Mouse (Mus musculus) adrenal gland, postnatal 10 days (tissue): ENCODE measurements around the gene Gcnt2. TPM values are rescaled to one million over a fixed set of nuclear protein-coding genes. Genes with fewer than 3 reads are reported as not detected.
"Not testable (repeated sequence)": the region's sequence is repeated elsewhere in the genome, so short reads cannot be mapped to it uniquely, and the experiment has no call there.

Experiments used
- DNase-seq: peaks from one replicate; pipeline ENCODE4 v3.0.0; 2021; ENCODE audit warnings: mixed read lengths
- total RNA-seq, 2 experiments: library from RNA; stranded (reverse); gene quantifications; 2 replicates each; pipeline ENCODE4 v1.2.3; 2021

Gcnt2 gene
- total RNA-seq, 2 experiments from 2014 or later: 11.3 to 12.8 TPM

GRCm38 (mm10) chr13:40868844-40869587 lies 9.5 kb downstream of the Gcnt2 start:
- no peak for DNase-seq

DNA sequence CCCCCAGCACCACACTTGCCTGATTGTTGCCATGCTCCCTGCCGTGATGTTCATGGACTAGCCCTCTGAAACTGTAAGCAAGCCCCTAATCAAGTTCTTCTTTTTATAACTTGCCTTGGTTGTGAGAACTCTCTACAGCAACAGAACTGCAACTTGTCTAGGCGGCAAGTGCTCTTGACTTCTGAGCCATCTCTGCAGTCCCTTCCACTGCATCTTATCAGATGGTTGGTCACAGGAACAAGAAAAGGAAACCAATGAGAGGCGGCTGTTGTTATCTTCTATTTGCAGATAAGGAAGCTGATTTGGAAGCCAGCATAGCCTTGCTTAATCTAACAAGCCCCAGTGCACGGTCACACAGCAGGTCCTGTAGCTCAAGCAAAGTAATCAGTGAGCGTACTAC lies 14.5 kb downstream of the Gcnt2 start:
- DNase-seq: no peak

- no peak for DNase-seq
Observed at GRCm38 (mm10) chr13:40875415-40875814, 15.9 kb downstream of the Gcnt2 start.

DNA sequence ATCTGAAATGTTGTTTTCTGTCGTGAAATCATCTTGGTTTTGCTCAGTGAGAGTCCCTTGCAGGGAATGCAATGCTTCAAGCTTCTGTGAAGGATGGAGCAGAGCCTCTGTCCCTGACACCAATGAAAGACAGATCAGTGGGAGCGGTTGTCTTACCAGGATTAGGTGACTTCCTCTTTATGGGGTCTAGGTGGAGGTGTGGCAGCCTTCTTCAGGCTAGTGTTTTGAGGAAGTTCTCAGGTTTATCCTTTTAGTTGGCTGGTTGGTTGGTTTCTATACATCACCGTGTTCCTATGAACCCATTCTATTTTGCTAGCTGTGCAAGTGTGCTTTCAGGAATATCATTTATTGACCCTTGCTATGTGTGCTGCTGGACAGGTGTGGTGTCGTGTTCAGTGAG lies 18.0 kb downstream of the Gcnt2 start:
- DNase-seq: no peak

GRCm38 (mm10) chr13:40880557-40880956 lies 21.0 kb downstream of the Gcnt2 start:
- DNase-seq: no peak

GRCm38 (mm10) chr13:40882606-40883005 lies 23.1 kb downstream of the Gcnt2 start:
- no peak for DNase-seq

DNA sequence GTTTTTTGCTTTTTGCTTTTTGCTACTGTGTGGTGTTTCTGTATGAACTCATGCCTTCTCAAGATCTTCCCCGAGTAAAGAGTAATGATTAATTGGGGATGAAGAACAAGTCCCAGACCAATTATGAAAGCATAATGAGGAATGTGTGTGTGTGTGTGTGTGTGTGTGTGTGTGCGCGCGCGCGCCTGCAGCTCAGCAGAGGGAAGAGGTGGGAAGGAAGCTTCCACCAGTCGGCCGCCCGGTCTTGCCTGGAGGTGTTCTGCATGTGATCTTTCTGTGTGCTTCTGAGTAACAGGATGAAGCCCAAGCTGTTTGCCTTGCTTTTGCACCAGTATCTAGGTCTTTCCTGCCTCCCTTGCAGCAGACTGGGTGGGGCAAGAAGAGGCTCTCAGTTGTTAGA lies 24.3 kb downstream of the Gcnt2 start:
- no peak for DNase-seq

DNA sequence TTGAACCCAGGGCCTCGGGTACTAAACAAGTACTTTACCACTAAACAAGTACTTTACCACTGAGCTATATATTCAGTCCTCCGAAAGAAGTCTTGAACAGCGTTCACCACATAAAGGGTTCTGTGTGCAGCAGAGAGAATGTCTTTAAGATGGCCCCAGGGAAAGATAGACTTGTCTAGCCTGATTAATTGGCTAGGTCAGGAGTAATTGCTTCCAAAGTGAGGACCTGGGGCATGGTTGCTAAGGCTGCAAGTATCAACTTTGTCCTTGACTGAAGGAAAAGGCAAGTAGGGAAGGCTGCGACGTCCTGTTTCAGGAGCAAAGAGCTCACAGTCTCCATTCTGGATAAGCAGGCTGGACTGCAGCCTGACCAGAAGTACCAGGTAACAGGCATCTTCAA lies 25.3 kb downstream of the Gcnt2 start:
- DNase-seq: no peak

- no peak for DNase-seq
Observed at GRCm38 (mm10) chr13:40885935-40886642, 26.5 kb downstream of the Gcnt2 start.

DNA sequence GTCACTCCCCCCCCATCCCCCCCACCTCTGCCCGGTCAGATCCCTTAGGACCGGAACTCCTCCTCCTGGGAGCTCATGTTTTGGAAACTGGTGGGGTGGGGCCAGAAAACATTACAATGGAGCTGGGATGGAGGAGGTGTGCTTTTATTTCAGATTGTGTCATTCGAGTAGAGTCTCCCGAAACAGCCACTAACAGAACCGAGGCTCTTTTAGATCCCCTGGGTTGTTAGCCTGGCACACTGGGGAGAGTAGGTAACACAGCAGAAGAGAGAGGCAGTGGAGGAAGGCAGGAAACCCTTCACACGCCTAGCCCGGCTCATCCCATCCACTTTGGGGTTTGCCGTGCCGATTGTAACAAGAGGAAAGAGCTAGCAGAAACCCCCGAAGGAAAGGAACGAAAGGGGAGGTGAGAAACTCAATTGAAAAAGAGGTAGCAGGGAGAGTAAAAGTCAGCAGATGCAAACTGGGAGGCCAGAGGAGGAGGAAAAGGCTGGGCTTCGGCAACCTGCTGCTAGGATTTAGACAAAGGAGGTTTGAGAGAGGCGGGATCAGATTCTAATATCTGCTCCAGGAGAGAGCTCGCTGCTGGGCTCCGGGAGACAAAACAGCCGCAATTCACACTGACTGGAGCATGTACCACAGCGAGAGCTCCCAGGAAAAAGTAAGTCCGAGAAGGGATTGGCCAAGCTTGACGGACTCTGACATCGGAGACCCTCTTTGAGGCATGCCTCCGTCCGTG lies 27.3 kb downstream of the Gcnt2 start:
- DNase-seq: peak; percentile 18

DNA sequence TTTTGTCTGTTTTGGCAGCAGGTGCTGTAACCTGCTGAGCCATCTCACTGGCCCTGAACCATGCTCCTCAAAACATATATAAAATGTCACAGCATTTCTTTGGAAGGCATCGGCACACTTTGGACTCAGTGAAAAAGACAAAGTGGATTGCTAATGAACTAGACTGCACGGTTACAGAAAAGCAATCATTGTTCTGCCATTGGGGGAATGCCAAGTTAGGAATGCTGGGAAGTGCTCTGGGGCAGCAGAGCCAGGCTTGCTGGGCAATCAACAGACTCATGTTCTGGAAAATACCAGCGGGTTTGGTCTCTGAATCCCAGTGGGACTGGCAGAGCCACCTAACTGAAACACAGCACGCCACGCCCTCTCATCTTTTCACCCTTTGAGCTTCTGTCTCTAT lies 31.0 kb downstream of the Gcnt2 start:
- DNase-seq: peak; percentile 49

DNA sequence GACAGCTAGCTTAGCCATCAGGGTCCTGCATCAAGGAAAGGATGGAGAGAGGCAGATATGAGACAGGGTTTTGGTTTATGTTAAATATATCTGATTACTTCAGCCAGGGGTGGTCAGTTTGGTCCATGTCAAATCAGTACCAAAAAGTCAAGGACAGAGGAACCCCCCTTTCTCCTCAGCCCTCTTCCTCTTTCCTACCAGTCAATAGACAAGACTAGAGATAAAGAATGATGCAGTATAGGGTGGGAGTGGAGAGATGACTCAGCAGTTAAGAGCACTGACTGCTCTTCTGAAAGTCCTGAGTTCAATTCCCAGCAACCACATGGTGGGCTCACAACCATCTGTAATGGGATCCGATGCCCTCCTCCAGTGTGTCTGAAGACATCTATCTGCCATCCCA lies 31.8 kb downstream of the Gcnt2 start:
- DNase-seq: not testable (repeated sequence)

GRCm38 (mm10) chr13:40892043-40892442 lies 32.5 kb downstream of the Gcnt2 start:
- DNase-seq: no peak

GRCm38 (mm10) chr13:40892547-40892946 lies 33.0 kb downstream of the Gcnt2 start:
- no peak for DNase-seq

DNA sequence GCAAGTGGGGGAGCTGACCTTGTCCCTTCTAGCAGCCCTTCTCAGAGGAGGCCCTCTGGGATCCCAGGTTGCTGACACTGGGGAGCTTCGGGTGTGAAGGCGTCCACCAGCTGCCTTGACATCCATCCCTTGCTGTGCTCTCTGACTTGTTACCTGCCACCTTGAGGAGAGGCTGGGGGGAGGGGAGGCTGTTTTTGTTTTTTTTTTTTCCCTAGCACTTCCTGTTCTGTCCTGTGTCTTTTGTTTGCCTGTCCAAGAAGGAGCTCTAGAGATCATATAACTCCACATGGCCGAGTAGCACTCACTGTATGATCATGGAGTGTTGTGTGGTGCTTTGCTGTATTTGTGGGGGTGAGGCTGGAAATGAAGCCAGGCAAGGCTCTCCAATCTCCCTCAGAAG lies 34.0 kb downstream of the Gcnt2 start:
- DNase-seq: no peak

DNA sequence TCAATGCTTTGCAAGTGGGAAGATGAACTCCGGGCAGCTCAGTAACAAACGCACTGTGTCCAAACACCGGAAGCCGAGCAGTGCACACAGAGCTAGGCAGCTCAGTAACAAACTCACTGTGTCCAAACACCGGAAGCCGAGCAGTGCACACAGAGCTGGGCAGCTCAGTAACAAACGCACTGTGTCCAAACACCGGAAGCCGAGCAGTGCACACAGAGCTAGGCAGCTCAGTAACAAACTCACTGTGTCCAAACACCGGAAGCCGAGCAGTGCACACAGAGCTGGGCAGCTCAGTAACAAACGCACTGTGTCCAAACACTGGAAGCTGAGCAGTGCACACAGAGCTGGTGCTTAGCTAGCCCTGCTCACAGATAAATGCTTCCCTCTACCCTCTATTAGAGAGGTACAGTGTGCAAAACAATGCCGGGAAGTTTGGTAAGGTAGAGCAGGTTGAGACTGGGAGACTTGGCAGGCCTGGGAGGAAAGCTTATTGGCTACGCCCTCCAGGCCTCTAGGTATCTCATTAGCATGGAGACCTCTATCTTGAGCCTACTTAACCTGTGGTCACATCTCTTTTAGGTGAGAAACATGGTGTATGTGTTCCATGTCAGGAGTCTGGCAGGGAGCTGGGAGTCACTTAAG lies 38.6 kb downstream of the Gcnt2 start:
- not testable (repeated sequence) for DNase-seq

GRCm38 (mm10) chr13:40898698-40899097 lies 39.1 kb downstream of the Gcnt2 start:
- DNase-seq: no peak

DNA sequence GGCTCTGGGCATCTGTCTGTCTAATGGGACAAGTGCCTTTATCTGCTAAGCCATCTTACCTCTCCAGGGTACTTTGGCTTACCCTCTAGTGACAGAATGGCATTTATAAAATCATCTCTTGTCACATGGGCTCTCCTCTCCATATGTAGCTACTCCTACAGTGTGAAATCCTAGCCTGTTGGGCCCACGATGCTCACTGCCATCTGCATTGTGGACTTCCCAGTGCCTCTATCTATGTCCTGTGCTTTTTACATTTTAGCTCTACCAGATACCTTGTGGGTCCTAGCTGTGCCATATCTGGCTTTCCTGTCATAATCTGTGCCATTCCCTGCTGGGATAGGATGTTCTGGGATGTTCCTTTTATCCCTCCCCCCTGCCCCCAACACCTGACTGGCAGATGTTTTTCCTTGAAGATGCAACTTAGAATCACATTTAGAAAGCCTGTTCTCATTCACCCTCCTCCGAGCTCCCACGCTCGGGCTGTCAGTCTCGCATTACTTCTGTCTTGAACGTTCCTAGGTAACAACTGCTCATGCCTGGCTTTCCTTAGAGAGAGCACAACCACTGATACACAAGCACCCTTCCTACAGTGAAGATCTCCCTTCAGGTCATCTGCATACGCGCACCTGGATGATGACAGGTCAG lies 39.9 kb downstream of the Gcnt2 start:
- DNase-seq: no peak

DNA sequence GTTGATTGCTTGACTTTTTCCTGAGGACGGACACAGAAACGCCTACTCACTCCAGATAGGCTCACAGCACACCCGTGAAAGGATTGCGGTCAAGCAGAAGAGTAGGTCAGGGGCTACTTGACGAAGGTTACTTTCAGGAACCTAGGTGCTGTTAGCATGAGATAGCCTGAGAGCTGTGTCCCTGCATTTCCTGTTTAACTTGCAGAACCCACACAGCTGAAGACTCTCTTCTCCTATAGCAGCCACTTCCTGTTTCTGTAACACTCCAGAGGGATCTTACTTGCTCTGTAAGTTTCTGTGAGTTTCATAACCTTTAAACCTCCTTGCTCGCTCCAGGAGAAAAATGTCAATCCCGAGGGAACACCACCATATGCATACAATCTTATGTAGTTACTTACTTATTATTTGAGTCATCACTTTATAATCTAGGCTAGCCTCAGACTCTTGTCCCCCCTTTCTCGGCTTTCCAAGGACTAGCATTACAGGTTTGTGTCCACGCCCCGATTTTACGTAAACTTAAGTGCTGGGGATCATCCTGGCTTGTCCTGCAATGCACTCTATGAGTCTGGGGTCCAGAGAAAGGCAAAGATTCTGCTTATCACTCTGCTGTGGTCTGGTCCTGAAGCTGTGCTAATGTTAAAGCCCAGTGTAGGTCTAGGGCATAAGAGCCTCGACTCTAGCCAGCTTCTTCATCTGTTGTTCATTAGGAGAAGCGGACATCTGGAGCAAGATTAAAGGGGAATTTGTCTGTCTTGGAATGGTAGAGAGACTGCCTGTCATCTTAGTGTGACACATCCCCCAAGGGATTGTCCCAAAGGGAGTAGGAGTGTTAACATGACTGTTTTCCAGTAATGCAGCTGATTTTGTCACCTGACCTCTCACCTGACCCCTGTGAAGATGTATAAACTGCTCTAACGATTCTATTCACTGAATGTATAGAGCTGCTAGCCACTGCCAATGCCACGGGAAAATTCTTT lies 40.7 kb downstream of the Gcnt2 start:
- DNase-seq: no peak

DNA sequence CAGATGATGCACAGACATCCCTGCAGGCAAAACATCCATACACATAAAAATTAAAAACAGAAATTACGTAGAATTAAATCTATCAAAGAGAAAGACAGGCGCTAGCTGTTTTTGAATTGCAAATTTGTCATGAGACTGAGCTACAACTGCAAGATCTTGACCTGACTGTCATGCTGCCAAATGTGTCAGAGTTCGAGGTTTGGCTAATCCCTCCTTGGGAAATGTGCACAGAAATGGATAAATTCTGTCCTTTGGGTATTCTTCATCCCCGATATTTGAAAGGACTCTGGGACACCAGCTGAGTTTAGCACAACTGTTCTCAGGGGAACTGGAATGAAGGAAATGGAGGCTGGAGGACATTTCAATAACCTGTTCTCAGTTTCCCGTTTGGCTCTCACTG lies 41.7 kb downstream of the Gcnt2 start:
- DNase-seq: peak; percentile 68
